Mouse (Mus musculus): ENCODE measurements at regions not wholly inside any gene's neighbourhood (a gene's known extent, or its start where the extent isn't known, plus 50 kb on each side); places are given as distances from the start of the nearest gene placed in this dataset.
A peak's percentile ranks its signal among the peaks of the same experiment; 100 is the strongest.

- DNase-seq (ENCODE audit: low read depth in 1 of 2, low spot score in 2 of 2), result no peak
Observed at GRCm38 (mm10) chr13:83020829-83021228, 483.0 kb upstream of the Mef2c start.

GRCm38 (mm10) chr13:83023972-83024371 lies 479.9 kb upstream of the Mef2c start:
- DNase-seq (ENCODE audit: low read depth in 1 of 2, low spot score in 2 of 2), result no peak

- no peak for DNase-seq (ENCODE audit: low read depth in 1 of 2, low spot score in 2 of 2)
Observed at GRCm38 (mm10) chr13:83035962-83036361, 467.9 kb upstream of the Mef2c start.

GRCm38 (mm10) chr13:83041506-83041905 lies 462.3 kb upstream of the Mef2c start:
- DNase-seq (ENCODE audit: low read depth in 1 of 2, low spot score in 2 of 2), result no peak

DNA sequence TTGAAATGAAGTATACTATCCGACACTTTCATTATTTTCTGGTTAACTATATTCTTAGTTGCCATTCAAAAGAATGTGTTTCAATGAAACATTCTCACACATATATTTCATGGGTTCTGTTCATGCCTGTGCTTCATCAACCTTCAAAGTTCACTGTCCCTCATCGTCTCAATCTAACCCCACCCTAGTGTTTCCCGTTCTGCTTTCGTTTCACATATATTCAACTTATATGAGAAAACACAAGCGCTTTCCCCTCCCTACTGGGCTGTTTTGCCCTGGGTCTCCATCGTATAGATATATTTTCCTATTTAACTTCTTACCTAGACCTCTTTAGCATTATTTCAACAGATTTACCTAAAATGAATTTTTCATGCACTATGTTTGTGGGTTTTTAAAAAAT lies 458.3 kb upstream of the Mef2c start:
- no peak for DNase-seq (ENCODE audit: low read depth in 1 of 2, low spot score in 2 of 2)

- DNase-seq (ENCODE audit: low read depth in 1 of 2, low spot score in 2 of 2), result no peak
Observed at GRCm38 (mm10) chr13:83045970-83046369, 457.9 kb upstream of the Mef2c start.

GRCm38 (mm10) chr13:83046571-83047123 lies 457.2 kb upstream of the Mef2c start:
- no peak for DNase-seq (ENCODE audit: low read depth in 1 of 2, low spot score in 2 of 2)

- DNase-seq (ENCODE audit: low read depth in 1 of 2, low spot score in 2 of 2), result no peak
Observed at GRCm38 (mm10) chr13:83055865-83056264, 448.0 kb upstream of the Mef2c start.

GRCm38 (mm10) chr13:83056415-83056814 lies 447.4 kb upstream of the Mef2c start:
- no peak for DNase-seq (ENCODE audit: low read depth in 1 of 2, low spot score in 2 of 2)

DNA sequence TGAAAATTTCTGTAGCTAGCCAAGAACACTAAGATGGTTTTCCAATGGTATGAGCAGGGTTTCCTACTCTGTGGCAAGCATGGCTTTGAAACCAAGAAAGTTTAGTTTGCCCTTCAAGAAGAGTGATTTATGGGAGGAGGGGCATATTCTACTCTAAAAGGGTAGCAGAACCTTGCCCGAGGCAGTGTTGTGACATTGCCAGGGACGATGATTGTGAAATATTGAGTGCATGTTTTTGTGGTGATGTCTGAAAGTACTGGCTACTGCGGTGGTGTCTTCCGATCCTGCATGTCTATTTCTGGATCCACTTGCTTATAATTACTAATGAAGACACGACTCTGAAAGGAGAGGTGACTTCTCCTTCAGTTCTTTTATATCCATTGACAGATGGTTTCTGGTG lies 439.1 kb upstream of the Mef2c start:
- peak in 1 of 2 experiments; percentile 9 for DNase-seq (ENCODE audit: low read depth in 1 of 2, low spot score in 2 of 2)

DNA sequence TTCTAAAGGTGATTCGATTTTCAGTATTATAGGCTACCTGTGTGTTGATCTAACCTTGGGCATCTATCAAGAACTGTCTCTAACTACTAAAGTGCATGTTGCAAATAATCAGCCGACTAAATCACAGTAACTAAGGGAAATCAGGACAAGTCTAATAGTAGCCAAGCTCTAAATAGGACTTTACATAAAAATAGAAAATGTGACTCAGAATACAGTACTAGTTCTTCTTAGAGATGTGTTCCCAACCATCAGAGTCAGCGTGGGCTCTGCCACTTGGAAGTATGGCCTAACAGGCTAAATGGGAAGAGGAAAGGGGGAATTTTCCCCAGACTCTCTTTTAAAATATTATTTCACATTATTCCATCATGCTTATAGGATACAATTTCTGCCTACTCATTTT lies 438.6 kb upstream of the Mef2c start:
- DNase-seq (ENCODE audit: low read depth in 1 of 2, low spot score in 2 of 2), result no peak

DNA sequence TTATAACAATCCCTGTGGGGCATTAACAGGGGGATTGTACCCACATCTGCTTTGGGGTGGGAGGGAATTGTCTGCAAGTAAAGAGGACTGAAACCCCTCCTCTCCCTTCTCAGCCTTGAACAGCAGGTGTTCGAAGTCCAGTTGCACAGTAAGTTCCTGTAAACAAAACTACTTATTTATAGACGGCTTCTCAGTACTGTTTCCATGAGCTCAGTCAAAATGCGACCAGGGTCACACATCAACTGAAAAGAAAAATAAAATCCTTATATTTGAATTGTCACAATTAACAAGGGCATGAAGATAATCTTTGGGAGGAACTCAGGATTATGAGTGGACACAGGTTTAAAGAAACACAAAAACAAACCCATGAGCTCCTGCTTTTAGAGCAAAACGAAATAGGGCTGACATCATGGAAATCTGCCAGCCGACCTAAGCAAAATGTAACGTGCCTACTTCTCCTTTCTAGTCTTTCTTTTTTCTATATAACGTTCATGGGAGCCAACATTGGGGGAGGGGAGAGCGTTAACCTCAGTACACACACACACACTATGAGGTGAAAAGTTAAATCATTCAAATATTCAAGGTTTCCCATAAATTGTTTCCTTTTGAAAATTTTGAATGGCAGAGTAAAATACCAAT lies 437.6 kb upstream of the Mef2c start:
- no peak for DNase-seq (ENCODE audit: low read depth in 1 of 2, low spot score in 2 of 2)

DNA sequence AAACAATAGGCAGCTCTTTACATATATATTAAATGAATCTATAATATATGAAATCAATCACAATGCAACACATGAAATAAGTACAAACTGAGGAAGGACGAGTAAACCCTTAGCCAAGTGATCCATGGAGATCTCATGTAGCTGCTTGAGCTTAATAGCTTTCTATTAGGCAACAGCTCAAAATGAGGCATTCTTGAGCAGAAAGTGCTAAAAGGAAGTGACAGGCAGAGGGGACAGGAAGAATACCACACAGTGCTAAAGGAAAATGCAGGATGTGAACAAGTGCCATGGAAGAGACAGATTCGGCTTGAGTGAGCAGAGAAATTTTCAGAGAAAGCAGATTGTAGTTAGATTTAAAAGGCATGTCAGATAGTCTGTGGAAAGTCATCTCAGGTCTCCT lies 436.3 kb upstream of the Mef2c start:
- no peak for DNase-seq (ENCODE audit: low read depth in 1 of 2, low spot score in 2 of 2)

DNA sequence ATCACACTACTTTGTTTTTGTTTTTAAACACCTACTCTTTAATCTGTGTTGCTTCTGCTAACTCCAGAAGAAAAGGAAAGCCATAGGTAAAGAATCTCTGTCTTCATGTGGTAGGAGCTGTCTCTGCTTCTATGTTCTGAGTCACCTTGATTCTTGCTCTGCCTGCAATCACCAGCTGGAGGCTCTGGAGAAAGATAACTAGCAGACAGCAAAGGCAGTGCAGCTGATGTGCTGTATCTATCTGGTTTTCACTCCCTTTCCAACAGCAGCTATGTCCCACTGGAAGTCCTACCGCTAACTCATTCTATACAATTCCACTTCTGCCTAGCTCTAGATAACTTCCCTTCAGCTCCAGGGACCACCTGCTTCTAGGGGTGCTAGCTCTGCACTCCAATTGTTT lies 435.2 kb upstream of the Mef2c start:
- DNase-seq (ENCODE audit: low read depth in 1 of 2, low spot score in 2 of 2), result no peak

- DNase-seq (ENCODE audit: low read depth in 1 of 2, low spot score in 2 of 2), result no peak
Observed at GRCm38 (mm10) chr13:83069293-83069692, 434.5 kb upstream of the Mef2c start.

- no peak for DNase-seq (ENCODE audit: low read depth in 1 of 2, low spot score in 2 of 2)
Observed at GRCm38 (mm10) chr13:83072073-83072472, 431.8 kb upstream of the Mef2c start.

- DNase-seq (ENCODE audit: low read depth in 1 of 2, low spot score in 2 of 2), result peak; percentile 12 to 62
Observed at GRCm38 (mm10) chr13:83074219-83074965, 429.4 kb upstream of the Mef2c start.

DNA sequence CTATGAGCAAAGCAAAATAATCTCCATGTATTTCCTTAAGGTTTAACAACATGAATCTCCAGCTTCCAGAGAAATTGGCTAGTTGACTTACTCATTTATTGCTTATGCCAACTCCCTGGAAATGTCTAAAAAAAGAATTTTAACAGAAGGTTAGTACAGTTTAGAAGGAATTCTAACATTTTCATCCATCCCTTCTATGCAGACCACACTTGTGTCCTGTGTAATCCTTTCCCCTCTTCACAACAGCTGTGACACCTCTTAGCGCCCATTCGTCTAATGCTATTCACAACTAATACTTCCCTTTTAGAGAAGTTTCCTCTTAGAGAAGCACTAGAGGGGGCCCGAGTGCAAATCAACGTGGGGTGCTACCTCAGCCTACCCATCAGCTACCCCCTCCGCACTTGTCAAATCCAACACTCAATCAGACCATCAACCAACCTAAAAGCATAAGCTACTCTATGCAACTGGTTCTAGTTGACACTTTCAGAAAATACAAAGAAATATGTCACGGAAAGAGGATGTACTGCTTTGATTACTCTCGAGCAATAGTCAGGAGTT lies 428.4 kb upstream of the Mef2c start:
- peak; percentile 5 to 19 for DNase-seq (ENCODE audit: low read depth in 1 of 2, low spot score in 2 of 2)

- DNase-seq (ENCODE audit: low read depth in 1 of 2, low spot score in 2 of 2), result no peak
Observed at GRCm38 (mm10) chr13:83076611-83077010, 427.2 kb upstream of the Mef2c start.

DNA sequence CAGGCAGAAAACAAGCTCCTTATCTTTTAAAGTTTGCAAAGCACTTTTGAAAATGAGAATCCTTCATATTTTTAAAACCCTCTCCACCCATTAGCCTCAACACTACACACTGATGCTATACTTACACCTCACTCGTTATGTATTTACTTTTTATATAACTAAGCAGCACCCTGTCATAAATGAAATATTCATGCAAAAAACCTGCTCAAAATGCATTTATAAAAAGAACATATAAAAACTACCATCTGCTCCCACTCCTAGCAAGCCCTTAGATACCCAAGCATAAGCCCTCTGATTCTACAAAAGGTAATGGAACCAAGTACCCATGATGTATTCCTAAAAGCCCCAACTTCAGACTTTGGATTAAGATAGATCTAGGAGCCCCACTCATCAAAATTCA lies 426.7 kb upstream of the Mef2c start:
- no peak for DNase-seq (ENCODE audit: low read depth in 1 of 2, low spot score in 2 of 2)

- no peak for DNase-seq (ENCODE audit: low read depth in 1 of 2, low spot score in 2 of 2)
Observed at GRCm38 (mm10) chr13:83079291-83079690, 424.5 kb upstream of the Mef2c start.

DNA sequence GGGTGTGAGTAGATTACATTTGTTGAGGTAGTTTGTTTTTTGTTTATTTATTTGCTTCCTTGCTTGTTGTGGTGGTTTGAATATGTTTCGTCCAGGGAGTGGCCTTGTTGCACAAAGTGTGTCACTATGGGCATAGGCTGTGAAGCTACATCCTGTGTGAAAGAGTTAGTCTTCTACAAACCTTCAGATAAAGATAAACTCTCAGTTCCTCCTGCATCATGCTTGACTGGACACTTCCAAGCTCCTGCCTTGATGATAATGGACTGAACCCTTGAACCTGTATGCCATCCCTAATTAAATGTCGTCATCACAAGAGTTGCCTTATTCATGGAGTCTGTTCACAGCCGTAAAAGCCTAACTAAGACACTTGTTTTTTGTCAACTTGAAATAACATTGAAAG lies 418.9 kb upstream of the Mef2c start:
- no peak for DNase-seq (ENCODE audit: low read depth in 1 of 2, low spot score in 2 of 2)
